Mouse (Mus musculus) embryo, embryonic 10.5 days (tissue): ENCODE results near the gene Ccdc169.

Source experiments
- DNase-seq: peaks from one replicate; pipeline ENCODE4 v3.0.0-alpha.2; 2015; ENCODE audit warnings: low spot score

Gene Ccdc169

DNA sequence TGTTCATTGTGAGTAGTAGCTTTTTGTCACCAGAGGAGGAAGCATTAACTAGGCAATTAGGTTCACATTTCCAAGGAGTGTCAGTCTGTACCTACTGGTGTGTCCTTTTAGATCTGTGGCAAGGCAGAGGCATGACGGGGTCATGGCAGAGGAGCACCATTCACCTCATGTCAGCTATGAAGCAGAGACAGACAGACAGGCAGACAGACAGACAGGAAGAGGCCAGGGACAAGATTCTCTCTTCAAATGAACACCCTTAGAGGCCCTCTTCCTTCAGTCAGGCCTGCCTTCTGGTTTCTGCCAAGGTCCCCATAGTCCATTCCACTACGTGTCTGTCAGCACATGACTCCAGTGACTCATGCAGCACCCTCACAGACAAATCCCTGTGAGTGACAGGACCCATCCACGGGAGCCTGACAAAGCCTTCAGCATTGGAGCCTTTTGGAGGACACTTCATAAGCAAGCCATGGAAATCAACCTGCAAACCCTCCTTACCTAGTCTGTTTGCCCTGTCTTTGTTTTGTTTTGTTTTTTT is 14.7 kb upstream of the Ccdc169 start:
- DNase-seq = no peak

DNA sequence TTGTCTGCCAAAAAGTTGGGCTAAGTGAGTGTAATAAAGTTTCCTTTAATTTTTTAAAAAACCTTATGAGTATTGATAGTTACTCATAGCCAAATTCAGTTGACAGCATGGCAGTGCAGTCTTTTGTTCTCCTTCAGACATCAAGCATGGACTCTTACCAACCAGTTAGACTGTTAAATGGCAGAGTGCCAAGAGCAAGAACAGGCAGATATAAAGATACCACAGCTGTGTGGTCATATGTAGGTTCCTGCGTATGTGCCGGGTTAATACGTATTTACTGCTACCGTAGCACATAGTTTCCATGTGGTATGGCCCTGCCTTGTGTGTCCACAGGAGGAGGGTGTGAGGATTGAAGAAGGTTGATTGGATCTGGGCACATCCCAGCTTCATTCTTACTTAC is 14.1 kb upstream of the Ccdc169 start:
- no peak for DNase-seq

DNA sequence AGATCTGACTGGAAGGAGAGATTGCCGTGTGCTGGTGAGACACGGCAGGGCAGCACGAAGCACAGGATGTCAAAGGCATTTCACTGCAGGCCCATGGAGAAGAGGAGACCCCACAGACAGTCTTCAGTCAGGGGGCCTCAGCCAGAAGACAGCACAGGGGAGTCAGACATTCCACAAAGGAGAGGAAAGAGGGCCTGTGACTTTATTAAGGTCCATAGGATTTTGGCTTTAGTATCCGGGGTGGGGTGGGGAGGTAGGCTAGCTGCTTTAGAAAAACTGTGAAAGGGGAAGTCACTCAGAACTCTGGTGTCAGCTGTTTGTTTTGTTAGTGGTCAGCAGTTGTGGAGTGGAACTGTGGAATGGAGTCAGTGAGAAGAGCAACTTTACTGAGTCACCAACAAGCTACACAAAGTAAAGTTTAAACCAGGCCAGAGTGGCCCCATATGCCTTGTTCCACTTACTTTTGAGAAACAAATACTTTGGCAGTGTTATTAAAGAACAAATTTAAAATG is 7.9 kb upstream of the Ccdc169 start:
- DNase-seq = no peak

DNA sequence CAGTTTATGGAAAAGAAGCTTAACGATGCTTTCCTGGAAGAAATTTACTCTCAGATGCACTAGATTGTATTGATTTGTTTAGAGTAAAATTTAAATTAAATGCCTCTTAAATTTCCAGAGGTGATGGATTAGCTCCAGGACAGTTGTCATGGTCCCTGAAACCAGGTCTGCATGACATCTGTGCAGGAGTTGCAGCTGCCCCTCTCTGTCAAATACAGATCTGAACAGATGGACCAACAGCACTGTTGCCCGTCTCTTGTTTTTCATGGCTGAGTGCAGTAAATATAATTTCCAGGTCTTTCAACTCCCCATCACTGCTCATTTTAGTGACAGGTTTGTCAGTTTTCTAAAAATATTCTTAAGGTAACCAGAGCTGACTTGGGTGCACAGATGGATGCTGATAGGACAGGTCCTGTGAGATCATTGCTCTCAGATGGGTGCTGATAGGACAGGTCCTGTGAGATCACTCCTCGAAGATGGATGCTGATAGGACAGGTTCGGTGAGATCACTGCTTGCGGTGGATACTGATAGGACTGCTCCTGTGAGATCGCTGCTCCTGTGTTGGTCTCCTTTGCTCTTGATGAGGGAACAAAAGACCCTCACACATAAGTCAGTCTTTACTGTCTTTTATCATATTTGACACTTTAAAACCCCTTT is 5.4 kb upstream of the Ccdc169 start:
- DNase-seq = no peak

DNA sequence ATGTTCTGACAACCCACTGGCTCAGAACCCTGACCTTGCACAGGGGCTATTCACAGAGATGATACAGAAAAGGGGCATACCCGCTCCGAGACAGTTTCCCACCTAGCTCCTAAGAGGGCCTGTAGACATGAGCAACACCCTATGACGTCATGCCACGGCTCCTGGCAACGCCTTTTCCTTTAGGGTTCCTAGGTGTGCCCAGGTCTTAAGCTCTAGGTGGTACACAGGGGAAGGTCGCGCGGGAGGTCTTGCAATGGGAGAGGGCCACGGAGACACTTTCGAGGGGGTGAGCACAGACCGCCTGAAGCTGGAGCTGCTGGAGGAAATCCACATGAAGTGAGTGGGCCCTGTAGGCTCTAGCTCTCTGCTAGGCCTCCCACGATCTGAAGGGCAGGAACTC is 2.7 kb downstream of the Ccdc169 start:
- DNase-seq = no peak

DNA sequence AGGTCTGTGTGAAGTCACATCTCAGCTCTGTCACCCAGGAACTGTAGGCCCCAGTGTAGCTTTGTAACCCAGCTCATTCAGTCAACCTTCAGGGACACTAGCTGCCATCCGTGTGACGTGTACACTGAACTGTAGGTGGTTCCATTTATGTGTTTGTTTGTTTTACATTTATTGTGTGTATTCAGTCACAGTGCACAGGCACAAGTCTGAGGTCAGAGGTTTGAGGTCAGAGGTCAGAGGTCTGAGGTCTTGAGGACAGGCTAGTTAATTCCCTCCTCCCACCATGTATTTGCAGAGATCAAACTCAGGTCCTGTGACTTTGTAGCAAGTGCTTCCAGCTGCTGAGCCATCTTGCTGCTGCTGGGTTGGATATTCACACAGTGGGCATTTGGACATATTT is 4.3 kb downstream of the Ccdc169 start:
- peak; percentile 19 for DNase-seq

DNA sequence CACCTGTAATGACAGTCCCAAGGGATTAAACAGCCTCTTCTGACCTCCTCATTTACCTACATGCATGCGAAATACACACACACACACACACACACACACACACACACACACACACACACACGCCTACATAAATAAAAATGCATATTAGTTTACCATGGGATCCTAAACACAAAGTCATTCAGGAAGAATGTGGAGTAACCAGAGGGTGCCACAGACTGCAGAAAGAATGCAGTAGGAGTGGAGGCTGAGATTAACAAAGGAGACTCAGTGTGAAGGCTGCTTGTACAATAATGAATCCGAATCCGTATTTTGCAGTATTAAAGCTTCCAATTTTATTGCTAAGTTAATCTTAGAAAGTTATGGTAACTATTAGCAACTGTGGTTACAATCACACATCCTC is 7.8 kb downstream of the Ccdc169 start:
- no peak for DNase-seq

DNA sequence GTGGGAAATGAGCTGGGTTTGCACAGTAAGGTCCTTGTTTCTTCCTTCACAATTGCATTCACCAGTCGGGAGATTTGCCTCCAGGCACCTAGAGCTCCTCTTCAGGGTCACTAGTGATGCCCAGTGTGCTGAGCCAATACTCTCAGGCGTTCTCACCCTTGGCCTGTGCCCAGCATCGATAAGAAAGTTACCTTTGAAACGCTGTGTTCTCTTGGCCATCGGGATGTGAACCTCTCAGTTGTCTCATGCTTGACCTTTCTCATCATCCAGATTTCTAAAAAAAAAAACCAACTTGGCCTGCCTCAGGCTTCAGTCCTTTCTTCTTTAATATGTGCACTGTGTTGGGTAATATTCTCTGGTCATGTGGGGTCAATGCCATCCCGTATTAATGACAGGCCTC is 9.3 kb downstream of the Ccdc169 start:
- no peak for DNase-seq

DNA sequence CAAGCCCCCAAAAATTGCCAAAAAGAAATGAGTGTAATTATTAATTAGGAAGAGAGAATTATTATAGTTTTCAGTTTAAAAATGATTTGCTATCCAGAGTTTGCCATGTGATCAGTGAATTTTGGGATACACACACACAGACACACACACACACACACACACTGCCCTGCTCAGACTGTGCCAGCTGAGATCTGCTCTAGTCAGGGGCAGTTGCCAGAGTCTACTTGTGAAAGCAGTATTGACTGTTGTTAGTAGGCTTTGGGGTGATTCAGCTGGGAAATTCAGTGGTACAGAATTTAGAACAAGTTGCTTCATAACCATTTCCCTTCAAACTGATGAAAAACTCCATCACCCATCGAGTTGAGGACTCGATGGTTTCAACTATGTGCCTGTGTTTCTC is 10.0 kb downstream of the Ccdc169 start:
- no peak for DNase-seq

DNA sequence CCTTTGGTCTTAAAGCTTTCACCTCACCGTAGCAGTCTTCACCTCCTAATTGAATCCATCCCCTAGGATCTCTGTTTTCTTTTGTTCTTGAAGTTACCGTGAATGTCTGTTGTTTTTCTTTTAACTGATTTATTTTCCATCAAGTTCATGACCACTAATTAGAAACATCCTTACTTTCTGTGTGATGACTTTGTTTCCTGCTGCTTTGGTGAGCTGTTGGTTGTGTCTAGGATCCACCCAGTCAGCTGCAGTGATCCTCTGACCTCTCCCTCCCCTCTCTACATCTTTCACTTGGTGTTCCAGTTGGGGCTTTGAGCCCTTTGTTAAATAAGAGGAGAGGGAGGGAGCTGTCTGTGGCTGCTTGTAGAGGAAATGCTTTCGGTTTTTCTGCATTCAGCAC is 11.0 kb downstream of the Ccdc169 start:
- peak; percentile 67 for DNase-seq

DNA sequence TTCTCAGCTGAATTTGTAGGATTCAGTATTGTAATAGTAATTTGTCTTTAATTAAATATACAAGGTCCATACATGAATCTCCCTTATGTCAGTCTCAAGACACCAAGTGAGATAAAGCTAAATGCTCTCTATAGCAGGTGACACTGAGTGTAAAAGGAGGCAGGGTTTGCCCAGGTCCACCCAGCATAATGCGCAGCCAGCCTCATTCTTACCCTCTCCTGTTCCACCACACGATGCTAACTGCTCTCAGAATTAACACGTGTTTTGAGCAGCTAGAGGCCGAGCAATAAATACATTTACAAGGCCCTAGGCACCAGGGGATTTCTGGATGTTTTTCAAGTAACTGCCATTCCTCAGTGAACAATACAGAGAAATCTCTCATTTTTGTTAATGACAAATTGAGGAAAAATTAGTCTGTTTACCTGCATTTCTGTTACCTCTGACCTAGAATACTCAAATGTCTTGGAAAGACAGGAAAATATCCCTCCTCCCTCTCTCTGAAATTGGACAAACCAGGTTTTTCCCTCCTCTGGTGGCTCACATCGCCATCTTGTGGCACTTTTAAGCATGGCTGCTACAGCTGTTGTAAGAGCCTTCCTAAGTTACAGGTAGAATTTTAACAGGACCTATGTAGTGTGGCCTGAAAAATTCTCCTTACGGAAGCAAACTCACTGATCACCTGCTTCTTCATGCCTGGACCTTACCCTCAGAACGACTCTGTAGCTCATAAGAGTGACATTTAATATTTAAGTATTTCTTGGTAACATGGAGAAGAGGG is 14.7 kb downstream of the Ccdc169 start:
- DNase-seq = peak; percentile 80

DNA sequence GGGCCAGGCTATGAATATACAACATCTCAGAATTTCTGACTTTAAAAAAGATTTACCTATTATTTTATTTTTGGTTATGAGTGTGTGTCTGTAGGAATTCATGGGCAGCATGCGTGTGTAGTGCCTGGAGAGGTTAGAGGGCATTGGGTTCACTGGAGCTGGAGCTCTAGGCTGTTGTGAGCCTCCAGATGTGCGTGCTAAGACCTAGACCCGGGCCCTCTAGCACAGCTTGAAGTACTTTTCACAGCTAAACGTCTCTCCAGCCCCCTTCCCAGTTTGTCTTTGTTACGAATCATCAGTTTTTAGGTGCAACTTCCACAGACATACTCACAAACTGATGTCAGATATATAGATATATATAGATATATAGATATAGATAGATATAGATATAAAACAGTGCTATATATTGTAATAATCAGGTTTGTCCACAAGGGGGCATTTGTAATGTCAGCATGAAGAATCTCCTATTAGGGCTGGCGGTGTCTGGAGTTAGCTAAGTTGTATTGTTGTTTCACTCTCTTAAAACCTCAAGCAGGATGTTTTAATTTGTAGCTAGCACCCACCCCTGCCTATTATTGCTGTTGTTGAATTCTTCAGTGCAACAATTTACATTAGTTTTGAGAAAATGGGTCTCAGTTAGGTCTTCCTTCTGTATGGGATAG is 15.7 kb downstream of the Ccdc169 start:
- DNase-seq = peak; percentile 78

DNA sequence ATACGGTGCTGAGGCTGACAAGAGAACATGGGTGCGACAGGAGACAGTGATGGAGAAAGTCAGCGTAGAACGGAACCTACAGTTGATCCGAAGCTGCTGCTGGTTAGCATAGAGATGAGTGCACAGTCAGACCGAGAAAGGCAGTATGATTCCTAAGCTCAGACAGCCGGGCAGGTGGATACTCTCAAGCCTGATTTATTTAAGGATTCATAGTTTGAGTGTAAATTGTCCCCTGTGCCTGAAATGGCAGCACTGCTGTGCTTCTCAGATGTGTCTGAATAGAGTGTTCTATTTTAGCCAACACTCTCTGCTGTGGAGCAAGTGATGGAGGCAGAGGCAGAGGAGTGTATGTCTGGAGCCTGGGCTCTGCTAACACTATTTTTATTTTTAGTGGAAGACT is 17.0 kb downstream of the Ccdc169 start:
- DNase-seq = no peak

DNA sequence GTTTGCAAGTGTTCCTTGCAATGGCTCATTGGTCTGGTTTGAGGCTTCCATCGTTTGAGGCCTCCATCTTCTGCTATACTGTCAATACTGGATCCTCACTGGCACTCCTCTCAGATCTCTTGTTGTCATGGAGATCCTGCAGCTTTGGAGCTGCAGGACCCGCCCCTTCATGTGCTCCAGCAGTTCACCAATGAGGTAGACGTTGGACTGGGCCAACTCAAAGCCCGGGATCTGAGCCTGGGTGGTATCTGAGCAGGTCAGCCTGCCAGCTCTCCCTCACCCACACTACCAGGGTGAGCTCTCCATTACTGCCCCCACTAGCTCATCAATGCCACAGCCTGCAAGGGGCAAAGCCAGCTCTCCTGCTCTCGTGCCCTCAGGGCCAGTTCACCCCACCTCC is 20.3 kb downstream of the Ccdc169 start:
- no peak for DNase-seq

DNA sequence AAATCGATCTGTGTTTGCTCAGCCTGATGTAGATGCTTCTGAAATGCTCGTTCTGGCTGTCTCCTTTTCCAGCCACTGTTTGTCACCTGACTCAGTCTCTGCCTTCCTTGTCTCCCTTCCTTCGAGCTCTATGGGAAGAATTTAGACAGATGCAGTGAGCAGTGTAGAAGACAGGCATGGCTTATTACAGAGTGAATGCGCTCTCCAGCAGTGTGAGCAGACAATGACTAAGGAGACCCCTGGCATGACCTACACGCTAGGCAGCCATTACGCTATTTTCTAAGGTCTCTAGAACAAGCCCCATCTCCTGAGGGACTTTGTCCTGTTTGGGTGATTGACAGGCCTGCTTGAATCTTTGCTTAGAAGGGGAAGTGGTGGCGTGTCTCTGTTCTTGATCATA is 24.0 kb downstream of the Ccdc169 start:
- no peak for DNase-seq

DNA sequence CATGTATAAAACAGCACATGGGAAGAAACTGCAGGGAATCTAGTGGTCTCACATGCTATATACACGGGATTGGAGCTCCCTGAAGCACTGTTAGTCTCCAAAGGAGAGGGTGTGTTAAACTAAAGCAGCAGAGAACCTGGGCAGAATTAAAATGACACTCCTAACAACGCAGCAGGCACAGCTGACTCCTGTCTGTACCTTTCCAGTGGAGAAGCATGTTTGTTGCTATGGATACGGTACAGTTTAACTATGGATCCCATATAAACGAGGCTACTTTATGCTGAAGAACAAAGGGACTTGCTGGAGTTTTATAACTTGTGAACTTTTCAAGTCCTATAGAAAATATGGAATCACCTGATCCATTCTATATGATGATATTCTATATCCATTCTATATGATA is 26.4 kb downstream of the Ccdc169 start:
- no peak for DNase-seq

DNA sequence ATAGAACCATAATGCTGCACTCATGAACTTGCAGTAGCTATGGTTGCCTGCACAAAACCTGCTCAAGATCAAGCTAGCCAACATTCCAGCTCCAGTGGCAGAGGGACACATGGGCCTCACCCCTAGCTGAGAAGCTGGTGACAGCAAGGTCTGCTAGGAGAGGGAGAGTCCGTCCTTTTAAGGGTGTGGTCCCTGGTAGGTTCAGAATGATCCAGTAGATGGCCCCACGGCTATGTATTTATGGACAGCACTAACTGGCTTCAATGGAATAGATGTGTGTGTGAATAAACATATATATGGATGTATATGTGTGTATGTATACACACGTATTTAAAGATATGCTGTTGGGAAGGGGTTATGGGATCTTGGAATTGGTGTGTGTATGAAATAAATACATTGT is 35.3 kb downstream of the Ccdc169 start:
- DNase-seq = no peak

DNA sequence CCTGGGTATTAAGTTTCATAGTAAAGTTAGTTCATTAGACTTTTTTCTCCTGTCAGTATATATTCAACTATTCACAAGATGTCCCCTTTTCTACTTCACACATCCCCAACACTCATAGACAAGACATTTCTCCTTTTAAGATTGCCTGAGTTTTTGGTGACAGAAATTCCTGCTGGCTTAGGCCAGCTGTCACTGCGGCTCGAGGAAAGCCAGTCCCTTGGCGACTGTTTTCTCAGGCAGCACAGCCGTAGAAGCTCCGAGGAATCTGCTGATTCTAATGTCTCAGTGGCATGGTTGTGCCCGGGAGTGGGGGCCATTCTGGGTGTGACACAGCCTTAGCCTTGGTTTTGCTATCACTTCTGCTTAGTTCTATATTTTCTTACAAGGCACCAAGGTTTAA is 40.1 kb downstream of the Ccdc169 start:
- no peak for DNase-seq

DNA sequence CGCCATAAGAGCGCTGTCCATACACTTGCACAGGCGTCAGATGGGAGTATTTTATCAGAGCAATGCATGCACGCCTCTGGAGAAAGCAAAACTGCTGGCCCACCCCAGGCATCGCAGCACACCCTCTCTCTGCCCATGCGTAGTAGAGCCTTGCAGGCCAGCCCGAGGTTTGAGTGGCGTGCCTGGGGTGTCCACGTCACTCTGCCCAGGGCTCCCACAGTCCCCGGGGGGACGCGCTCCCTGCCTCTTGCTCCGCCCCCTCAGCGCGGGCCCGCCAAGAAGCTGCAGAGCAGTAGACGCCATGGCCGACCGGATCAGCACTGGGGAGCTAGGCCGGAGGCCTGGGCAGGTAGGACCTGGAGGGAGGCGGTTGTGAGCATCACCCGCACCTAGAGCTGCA is 44.6 kb downstream of the Ccdc169 start, which contains the start of gene Sohlh2:
Gene Sohlh2 (plus strand): TSS at position 263 of the 400 bp plus-strand sequence.
- DNase-seq = no peak

DNA sequence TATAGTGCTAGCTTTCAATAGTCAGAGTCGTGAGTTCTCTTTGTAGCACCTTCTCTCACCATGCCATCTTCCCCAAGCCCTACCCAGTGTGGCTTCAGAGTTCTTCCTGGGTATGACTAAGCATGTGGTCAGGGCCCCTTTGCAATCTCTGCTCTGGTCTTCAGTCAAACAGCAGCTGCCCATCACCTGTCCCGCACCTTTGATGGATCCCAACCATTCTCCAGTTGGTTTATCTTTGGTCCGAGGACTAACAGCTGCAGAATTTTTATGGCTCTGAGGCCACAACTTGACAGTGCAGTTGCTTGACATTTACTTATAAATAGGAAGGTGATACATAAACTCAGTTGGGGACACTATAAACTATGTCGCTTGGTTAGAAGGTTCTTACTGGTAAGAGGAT is 54.5 kb downstream of the Ccdc169 start:
- no peak for DNase-seq

DNA sequence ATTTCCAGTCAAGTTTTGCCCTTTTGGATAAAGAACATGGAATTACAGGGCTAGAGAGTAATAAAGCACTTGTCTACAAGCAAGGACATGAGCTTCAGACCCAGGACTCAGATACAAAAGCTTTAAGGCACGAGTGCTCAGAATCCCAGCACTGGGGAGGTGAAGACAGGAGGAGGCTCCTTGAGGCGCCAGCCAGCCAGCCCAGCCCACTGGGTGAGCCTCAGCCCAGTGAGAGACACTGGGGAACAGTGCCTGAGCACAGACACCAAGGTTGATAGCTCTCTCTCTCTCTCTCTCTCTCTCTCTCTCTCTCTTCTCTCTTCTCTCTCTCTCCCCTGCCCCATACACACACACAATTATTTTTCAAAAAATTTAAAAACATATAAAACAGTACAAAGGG is 56.2 kb downstream of the Ccdc169 start:
- DNase-seq = no peak

DNA sequence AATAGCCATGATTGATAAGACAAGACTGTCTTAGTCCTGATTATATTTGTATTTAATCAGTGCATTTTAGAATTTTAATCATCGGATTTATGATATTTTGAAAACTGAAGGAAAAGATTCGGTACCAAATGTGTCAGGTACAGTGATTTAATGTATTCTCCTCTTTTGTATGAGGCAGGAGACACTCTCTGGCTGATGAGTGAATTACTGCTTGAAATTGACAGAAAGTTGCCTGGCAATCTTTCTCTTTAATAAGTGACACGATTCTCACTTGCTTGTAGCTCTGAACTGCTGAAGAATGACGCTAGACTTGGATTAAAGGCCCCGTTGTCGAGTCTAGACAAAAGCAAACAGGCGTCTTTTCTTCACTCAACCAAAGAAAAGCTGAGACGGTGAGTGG is 57.7 kb downstream of the Ccdc169 start:
- DNase-seq = no peak
